In the genomic region with DNA sequence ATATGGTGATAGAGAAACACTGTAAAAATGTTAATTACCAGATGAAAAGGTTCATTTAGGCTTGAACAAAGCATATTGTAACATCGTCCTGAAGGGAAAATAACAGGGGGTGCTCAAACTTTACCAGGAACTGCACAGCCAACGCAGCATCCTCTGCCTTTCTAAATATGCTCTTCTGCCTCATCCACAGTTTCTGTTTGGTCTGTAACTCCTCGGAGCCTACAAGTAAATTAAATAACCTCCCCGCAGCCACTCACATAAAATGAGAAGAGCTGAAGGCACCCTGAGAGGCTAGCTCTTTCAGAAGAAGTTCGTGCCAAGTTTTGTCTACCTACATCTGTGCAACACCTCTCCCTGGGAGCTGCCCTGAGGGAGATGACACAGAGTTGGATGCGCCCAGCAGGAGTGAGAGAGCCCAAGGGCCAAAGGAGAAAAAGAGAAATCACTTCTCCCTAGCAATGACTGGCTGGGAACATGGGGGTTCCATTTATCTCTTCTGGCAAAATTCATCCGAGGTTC, we compare ENCODE assay signal across 29 mouse cellular contexts. TPM values are rescaled to one million over a fixed set of nuclear protein-coding genes. Genes with fewer than 3 reads are reported as not detected.
A peak's percentile ranks its signal among the peaks of the same experiment; 100 is the strongest.
DNase-seq lines count a peak whose midpoint lies in the region; ATAC-seq and TF ChIP-seq lines count a peak whose summit lies in the region.
"Had no signal": no experiment of that assay in that cellular context is flagged by ENCODE, and none has a peak within 500 bp of the region (broad histone marks: within the 10 kb centered on the region; RNA-seq: fewer than 3 reads in every experiment).

No protein-coding gene starts in this region.

- H3K36me3 ChIP-seq in hindbrain, embryonic 16.5 days (ENCODE audit: control insufficient read depth, insufficient read depth, low read length): no peaks in the 10 kb centered on the region
- no peaks in the 10 kb centered on the region for H3K36me3 ChIP-seq in hindbrain, postnatal 0 days (ENCODE audit: insufficient read depth, low read length)
- no peaks in the 10 kb centered on the region for H3K36me3 ChIP-seq in embryonic facial prominence, embryonic 10.5 days (replicated peaks)
- H3K36me3 ChIP-seq: embryonic facial prominence, embryonic 12.5 days; hindbrain, embryonic 12.5 days; limb, embryonic 12.5 days; liver, embryonic 15.5 days; midbrain, embryonic 15.5 days; neural tube, embryonic 12.5 days had no signal

- H3K4me2 ChIP-seq in hindbrain, embryonic 16.5 days (ENCODE audit: low read length): no peak overlapping the region
- no peak overlapping the region for H3K4me2 ChIP-seq in hindbrain, postnatal 0 days (ENCODE audit: low read depth, low read length)
- H3K4me2 ChIP-seq: embryonic facial prominence, embryonic 12.5 days; heart, embryonic 11.5 days; hindbrain, embryonic 12.5 days; limb, embryonic 12.5 days; liver, embryonic 15.5 days; lung, embryonic 14.5 days; midbrain, embryonic 15.5 days; neural tube, embryonic 12.5 days had no signal

- H3K4me3 ChIP-seq in hindbrain, embryonic 16.5 days (ENCODE audit: low read length): no peak overlapping the region
- no peak overlapping the region for H3K4me3 ChIP-seq in hindbrain, postnatal 0 days (ENCODE audit: low read length)
- H3K4me3 ChIP-seq in cerebellum, adult 2 months (replicated peaks; ENCODE audit: insufficient read depth, low read depth, low read length): peak overlapping the region; percentile 2
- no peak overlapping the region for H3K4me3 ChIP-seq in embryonic facial prominence, embryonic 10.5 days
- H3K4me3 ChIP-seq: embryonic facial prominence, embryonic 12.5 days; gastrocnemius, adult 2 months; hindbrain, embryonic 12.5 days; limb, embryonic 12.5 days; liver, embryonic 15.5 days; midbrain, embryonic 15.5 days; neural tube, embryonic 12.5 days had no signal

- TF ChIP-seq POLR2A in cerebellum, adult 2 months (IDR thresholded peaks at IDR 0.05; ENCODE audit: borderline replicate concordance, insufficient read depth, low read length): no peak

- H3K4me1 ChIP-seq in hindbrain, embryonic 16.5 days (ENCODE audit: control insufficient read depth, insufficient read depth, low read depth, low read length): peaks cover 5% of the 10 kb centered on the region
- no peaks in the 10 kb centered on the region for H3K4me1 ChIP-seq in hindbrain, postnatal 0 days (ENCODE audit: insufficient read depth, low read length)
- peaks cover 14% of the 10 kb centered on the region; the same call in 1 of the 2 replicates for H3K4me1 ChIP-seq in cerebellum, adult 2 months (ENCODE audit: control insufficient read depth, insufficient read depth, low read length)
- H3K4me1 ChIP-seq in embryonic facial prominence, embryonic 10.5 days: no peaks in the 10 kb centered on the region
- H3K4me1 ChIP-seq: embryonic facial prominence, embryonic 12.5 days; hindbrain, embryonic 12.5 days; limb, embryonic 12.5 days; liver, embryonic 15.5 days; neural tube, embryonic 12.5 days had no signal

- WGBS in hindbrain, embryonic 16.5 days: 32% methylated on average over 7 of the region's 7 CpGs
- 22% methylated on average over 7 of the region's 7 CpGs for WGBS in hindbrain, postnatal 0 days
- 11% methylated on average over 7 of the region's 7 CpGs for WGBS in cerebellum, adult 2 months
- 30% methylated on average over 7 of the region's 7 CpGs for WGBS in embryonic facial prominence, embryonic 10.5 days

- no peak overlapping the region for H3K27ac ChIP-seq in hindbrain, embryonic 16.5 days (ENCODE audit: low read depth, low read length)
- no peak overlapping the region for H3K27ac ChIP-seq in hindbrain, postnatal 0 days
- peak overlapping the region; percentile 51 for H3K27ac ChIP-seq in cerebellum, adult 2 months (ENCODE audit: insufficient read depth, low read length)
- no peak overlapping the region for H3K27ac ChIP-seq in embryonic facial prominence, embryonic 10.5 days (replicated peaks)
- H3K27ac ChIP-seq: embryonic facial prominence, embryonic 12.5 days; gastrocnemius, adult 2 months; hindbrain, embryonic 12.5 days; limb, embryonic 12.5 days; liver, embryonic 15.5 days; midbrain, embryonic 15.5 days; neural tube, embryonic 12.5 days had no signal

- no peak overlapping the region for H3K9ac ChIP-seq in hindbrain, embryonic 16.5 days (ENCODE audit: low read depth, low read length)
- no peak overlapping the region for H3K9ac ChIP-seq in hindbrain, postnatal 0 days (replicated peaks; ENCODE audit: low read length)
- H3K9ac ChIP-seq: embryonic facial prominence, embryonic 12.5 days; hindbrain, embryonic 12.5 days; limb, embryonic 12.5 days; liver, embryonic 15.5 days; lung, embryonic 14.5 days; midbrain, embryonic 15.5 days; neural tube, embryonic 12.5 days had no signal

- no peak for DNase-seq in hindbrain, postnatal 0 days (ENCODE audit: low spot score)
- DNase-seq in right cerebral cortex, adult 18-20 months: peak; percentile 39
- no peak for DNase-seq in right cerebral cortex, postnatal 14 days
- peak; percentile 42 to 51 for DNase-seq in cerebellum, adult 2 months
- peak; percentile 6 for DNase-seq in embryonic facial prominence, embryonic 10.5 days (ENCODE audit: low spot score)
- no peak for DNase-seq in ovary, postnatal 14 days (ENCODE audit: low spot score)
- DNase-seq in layer of hippocampus, postnatal 14 days (ENCODE audit: low spot score in 2 of 2): no peak
- DNase-seq: adrenal gland, adult 2 months; gastrocnemius, adult 2 months; gastrocnemius, postnatal 36 days; heart, adult 18-20 months; heart, postnatal 36 days; kidney, postnatal 14 days; lung, embryonic 14.5 days; lung, postnatal 14 days; thymus, postnatal 4 days had no signal

- no peaks in the 10 kb centered on the region for H3K9me3 ChIP-seq in hindbrain, embryonic 16.5 days (ENCODE audit: control insufficient read depth, low read length)
- no peaks in the 10 kb centered on the region for H3K9me3 ChIP-seq in hindbrain, postnatal 0 days (ENCODE audit: low read length)
- no peaks in the 10 kb centered on the region for H3K9me3 ChIP-seq in embryonic facial prominence, embryonic 10.5 days
- H3K9me3 ChIP-seq: embryonic facial prominence, embryonic 12.5 days; hindbrain, embryonic 12.5 days; limb, embryonic 12.5 days; liver, embryonic 15.5 days; midbrain, embryonic 15.5 days; neural tube, embryonic 12.5 days had no signal

- no peak for TF ChIP-seq CTCF in hindbrain, postnatal 0 days (IDR thresholded peaks at IDR 0.05; ENCODE audit: low read depth)
- TF ChIP-seq CTCF in cerebellum, adult 2 months (IDR thresholded peaks at IDR 0.05; ENCODE audit: borderline replicate concordance, insufficient read depth, low read depth, low read length): no peak

- ATAC-seq in hindbrain, embryonic 16.5 days: peak; percentile 24; the same call in 1 of the 2 replicates
- no peak for ATAC-seq in hindbrain, postnatal 0 days
- ATAC-seq: activated CD4-positive, CD25-positive, alpha-beta regulatory T cell, adult 4 months; CD4-positive, CD25-positive, alpha-beta regulatory T cell, adult 4 months; forebrain, embryonic 14.5 days; intestine, postnatal 0 days; midbrain, embryonic 15.5 days had no signal

- no peaks in the 10 kb centered on the region for H3K27me3 ChIP-seq in hindbrain, embryonic 16.5 days (replicated peaks; ENCODE audit: control insufficient read depth, insufficient read depth, low read length)
- H3K27me3 ChIP-seq in hindbrain, postnatal 0 days (ENCODE audit: insufficient read depth, low read length): no peaks in the 10 kb centered on the region
- no peaks in the 10 kb centered on the region for H3K27me3 ChIP-seq in cerebellum, adult 2 months (ENCODE audit: control insufficient read depth, insufficient read depth, low read length)
- no peaks in the 10 kb centered on the region for H3K27me3 ChIP-seq in embryonic facial prominence, embryonic 10.5 days (replicated peaks; ENCODE audit: low read depth, poor library complexity, severe bottlenecking)
- H3K27me3 ChIP-seq: embryonic facial prominence, embryonic 12.5 days; hindbrain, embryonic 12.5 days; limb, embryonic 12.5 days; liver, embryonic 15.5 days; midbrain, embryonic 15.5 days; neural tube, embryonic 12.5 days had no signal

RNA-seq across cellular contexts. Expression of gene Rims1, which starts 16.3 kb away (rescaled TPM):
- polyA plus RNA-seq in hindbrain, embryonic 16.5 days (2015; fragmentation: Nextera tagmentation; extraction: Ambion mirVana): 13.8 and 16.3 TPM in 2 replicates
- 51.3 and 51.9 TPM in 2 replicates for total RNA-seq in hindbrain, postnatal 0 days (2014; rRNA removed)
- 21.2 and 22.2 TPM in 2 replicates for polyA plus RNA-seq in hindbrain, postnatal 0 days (2015; fragmentation: Nextera tagmentation; extraction: Ambion mirVana)
- 102 and 113 TPM in 2 replicates for polyA plus RNA-seq in cerebellum, adult 2 months (2012; rRNA removed)
- 1.3 and 1.4 TPM in 2 replicates for polyA plus RNA-seq in embryonic facial prominence, embryonic 10.5 days (2016; fragmentation: Nextera tagmentation; extraction: Ambion mirVana)
- 100 to 1,000 TPM; 241 to 261 TPM for total RNA-seq in layer of hippocampus, postnatal 14 days (2021)
- polyA plus RNA-seq: activated CD4-positive, CD25-positive, alpha-beta regulatory T cell, adult 4 months; adrenal gland, adult 2 months; CD4-positive, CD25-positive, alpha-beta regulatory T cell, adult 4 months; liver, adult 2 months had no signal

Comparison
In these comparisons a context has a peak if more than half of its experiments do, and no peak if none do; other contexts are left out.
1. DNase-seq: peak in right cerebral cortex, adult 18-20 months (single experiment), cerebellum, adult 2 months (2 of 2) and embryonic facial prominence, embryonic 10.5 days (single experiment); none in hindbrain, postnatal 0 days (single experiment), right cerebral cortex, postnatal 14 days (single experiment), ovary, postnatal 14 days (single experiment) and layer of hippocampus, postnatal 14 days (0 of 2).